Mouse (Mus musculus) olfactory bulb, adult 2 months (tissue): ENCODE results near the gene Myrf.
A peak's percentile ranks its signal among the peaks of the same experiment; 100 is the strongest.

ENCODE experiments used
- CTCF ChIP-seq: fragments of 200-500 bp; IDR thresholded peaks from 2 replicates; pipeline ENCODE4 v1.5.1; 2012; ENCODE audit warnings: low read depth, mild to moderate bottlenecking, low read length, moderate library complexity; ENCODE audit not compliant: insufficient read depth
- POLR2A ChIP-seq: fragments of 200-500 bp; IDR thresholded peaks from 2 replicates; pipeline ENCODE4 v1.6.1; 2012; ENCODE audit warnings: mild to moderate bottlenecking, low read depth, low read length, moderate library complexity; ENCODE audit not compliant: insufficient read depth

DNA sequence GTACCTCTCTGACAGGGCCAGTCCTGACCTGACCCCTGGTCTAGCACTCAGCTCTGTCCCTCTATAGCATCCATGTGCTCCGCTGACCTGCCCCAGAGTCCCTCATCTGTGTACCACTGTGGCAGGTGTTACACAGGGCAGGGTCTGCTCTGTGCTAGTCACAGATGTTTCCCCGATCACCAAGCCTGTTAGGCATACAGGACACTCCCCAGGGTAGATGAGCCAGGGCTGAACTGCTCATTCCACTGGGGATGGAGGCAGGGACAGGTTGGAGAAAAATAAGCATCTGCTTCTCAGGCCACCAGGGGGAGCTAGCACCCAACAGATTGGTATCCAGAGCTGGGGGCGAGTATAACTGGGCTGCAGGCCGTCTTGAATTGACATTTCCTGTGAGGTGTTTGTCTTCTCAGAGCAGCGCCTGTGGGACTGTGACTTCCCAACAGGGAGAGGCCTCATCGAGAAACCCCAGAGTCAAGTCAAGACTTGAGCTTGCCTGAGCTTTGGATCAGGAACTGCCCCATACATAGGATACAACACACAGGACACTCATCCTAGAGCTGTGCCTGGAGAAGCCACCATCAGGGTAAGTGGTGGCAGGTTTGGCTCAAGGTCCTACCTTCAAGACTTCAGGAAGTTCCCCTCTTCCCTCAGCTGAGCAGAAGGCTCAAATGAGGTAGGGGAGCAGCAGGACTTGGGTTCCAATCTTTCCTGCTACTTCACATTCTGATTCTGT lies 17.9 kb upstream of the Myrf start:
- peak; percentile 65 for TF ChIP-seq CTCF
- TF ChIP-seq POLR2A: no peak
